Mouse (Mus musculus): ENCODE results near the gene Stox2. TPM values are rescaled to one million over a fixed set of nuclear protein-coding genes. Genes with fewer than 3 reads are reported as not detected.

The Stox2 gene
- total and polyA plus RNA-seq, 2 experiments from 2014 or later = 39.9 to 85.6 TPM

DNA sequence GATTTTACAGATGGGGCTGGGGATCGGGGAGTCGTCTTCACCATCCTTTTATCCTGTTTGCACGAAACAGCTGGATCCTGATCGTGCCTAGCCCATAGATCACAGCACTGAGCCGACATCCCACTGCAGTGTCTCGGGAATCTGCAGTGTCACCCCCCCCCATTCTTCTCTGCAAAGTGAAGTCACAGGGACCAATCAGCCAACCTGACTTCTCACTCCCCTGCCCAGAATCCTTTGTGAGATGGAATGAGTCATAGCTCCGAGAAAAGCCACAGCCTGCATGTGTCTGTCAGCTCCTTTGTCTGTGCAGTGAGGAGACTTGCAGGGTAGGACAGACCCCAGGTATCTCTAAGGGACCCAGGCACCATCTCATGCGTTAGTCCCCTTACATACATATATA is 228.1 kb downstream of the Stox2 start:
- WGBS = 20% methylated on average over 8 of the region's 8 CpGs
- H3K27me3 ChIP-seq (ENCODE audit: insufficient read depth, low read length) = no peaks in the 10 kb centered on the region

DNA sequence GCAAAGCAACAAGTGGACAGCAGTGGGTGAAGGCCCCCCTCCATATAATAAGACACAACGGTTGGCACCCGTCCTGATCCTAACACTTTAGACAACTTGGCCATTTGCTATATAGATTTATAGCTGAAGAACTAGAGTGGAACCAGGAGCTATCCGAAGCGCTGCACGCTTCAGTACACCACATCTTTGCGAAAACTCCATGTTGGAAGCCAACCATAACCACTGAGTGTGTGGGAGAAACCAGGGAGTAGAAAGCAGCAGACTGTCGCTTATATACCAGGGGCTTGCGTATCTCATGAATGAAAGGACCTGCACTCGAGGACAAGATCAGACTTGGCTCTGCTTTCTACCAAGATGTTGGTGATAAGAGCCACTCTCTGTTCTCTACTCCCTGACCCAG is 234.0 kb downstream of the Stox2 start:
- ATAC-seq = no peak
- no peaks in the 10 kb centered on the region for H3K4me1 ChIP-seq (ENCODE audit: insufficient read depth)
- H3K9me3 ChIP-seq (ENCODE audit: low read length) = no peaks in the 10 kb centered on the region
- no peak overlapping the region for H3K4me3 ChIP-seq (ENCODE audit: low read depth, low read length)
- H3K36me3 ChIP-seq (ENCODE audit: insufficient read depth) = no peaks in the 10 kb centered on the region
- H3K4me2 ChIP-seq (ENCODE audit: low read depth) = no peak overlapping the region
- H3K27ac ChIP-seq (ENCODE audit: low read depth, low read length) = no peak overlapping the region
- no peak for TF ChIP-seq CTCF (IDR thresholded peaks at IDR 0.05; ENCODE audit: low read depth)
- no peak overlapping the region for H3K9ac ChIP-seq
- 89% methylated on average over 9 of the region's 9 CpGs for WGBS
- no peaks in the 10 kb centered on the region for H3K27me3 ChIP-seq (ENCODE audit: insufficient read depth, low read length)
- DNase-seq = no peak

More for the DNA sequence above, 228.1 kb downstream of the Stox2 start:
- H3K4me3 ChIP-seq (ENCODE audit: low read depth, low read length) = no peak overlapping the region
- H3K9me3 ChIP-seq (ENCODE audit: low read length) = no peaks in the 10 kb centered on the region
- H3K9ac ChIP-seq = peak overlapping the region; percentile 0; the same call in 1 of the 2 replicates
- H3K4me1 ChIP-seq (ENCODE audit: insufficient read depth) = peaks cover 10% of the 10 kb centered on the region; the same call in 1 of the 2 replicates
- ATAC-seq (peak; percentile 95), DNase-seq (peak; percentile 76)
- no peaks in the 10 kb centered on the region for H3K36me3 ChIP-seq (ENCODE audit: insufficient read depth)
- peak overlapping the region; percentile 72 for H3K27ac ChIP-seq (ENCODE audit: low read depth, low read length)
- peak overlapping the region; percentile 23; the same call in 1 of the 2 replicates for H3K4me2 ChIP-seq (ENCODE audit: low read depth)
- no peak for TF ChIP-seq CTCF (IDR thresholded peaks at IDR 0.05; ENCODE audit: low read depth)

DNA sequence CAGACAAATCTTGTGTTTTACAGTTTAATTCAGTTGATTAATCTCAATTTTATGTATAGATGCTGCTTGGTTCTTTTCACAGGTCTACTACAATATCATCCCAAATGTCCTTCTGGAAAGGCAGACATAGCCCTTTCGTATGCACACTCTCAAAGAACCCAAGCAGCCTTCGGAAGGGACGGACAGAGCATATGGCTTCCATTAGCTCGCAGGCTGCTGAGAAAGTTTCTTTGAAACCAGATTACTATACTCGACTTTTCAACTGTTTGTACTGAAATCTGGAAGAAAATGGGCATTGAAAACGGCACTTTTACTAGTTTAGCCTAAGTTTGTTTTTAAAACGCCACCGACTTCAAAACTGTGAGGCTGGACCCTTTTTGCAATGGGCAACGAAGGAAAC is 234.9 kb downstream of the Stox2 start:
- ATAC-seq (no peak), DNase-seq (no peak)
- no peak overlapping the region for H3K4me2 ChIP-seq (ENCODE audit: low read depth)
- H3K4me3 ChIP-seq (ENCODE audit: low read depth, low read length) = no peak overlapping the region
- H3K27ac ChIP-seq (ENCODE audit: low read depth, low read length) = no peak overlapping the region
- 74% methylated on average over 9 of the region's 9 CpGs for whole genome bisulfite sequencing
- H3K9me3 ChIP-seq (ENCODE audit: low read length) = no peaks in the 10 kb centered on the region
- TF ChIP-seq CTCF (IDR thresholded peaks at IDR 0.05; ENCODE audit: low read depth) = no peak
- no peak overlapping the region for H3K9ac ChIP-seq
- no peaks in the 10 kb centered on the region for H3K4me1 ChIP-seq (ENCODE audit: insufficient read depth)
- H3K36me3 ChIP-seq (ENCODE audit: insufficient read depth) = no peaks in the 10 kb centered on the region
- H3K27me3 ChIP-seq (ENCODE audit: insufficient read depth, low read length) = no peaks in the 10 kb centered on the region

DNA sequence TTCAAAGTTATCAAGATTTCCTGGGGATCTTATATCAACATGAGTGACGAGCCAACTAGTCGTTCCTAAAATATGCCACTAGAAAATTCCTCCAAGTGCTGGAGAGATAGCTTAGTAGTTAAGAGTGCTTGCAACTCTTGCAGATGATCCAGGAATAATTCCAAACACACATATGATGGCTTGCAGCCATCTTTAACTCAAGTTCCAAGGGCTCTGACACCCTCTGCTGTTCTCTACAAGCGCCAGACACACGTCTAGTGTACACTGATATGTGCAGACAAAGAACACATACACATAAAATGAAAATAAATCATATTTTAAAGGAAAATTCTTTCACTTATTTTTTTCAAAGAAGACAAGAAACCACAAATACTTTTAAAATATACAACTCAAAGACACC is 237.9 kb downstream of the Stox2 start:
- no peaks in the 10 kb centered on the region for H3K4me1 ChIP-seq (ENCODE audit: insufficient read depth)
- TF ChIP-seq CTCF (IDR thresholded peaks at IDR 0.05; ENCODE audit: low read depth) = no peak
- WGBS = 56% methylated on average over 4 of the region's 4 CpGs
- peak; percentile 40 for DNase-seq
- no peak overlapping the region for H3K27ac ChIP-seq (ENCODE audit: low read depth, low read length)
- H3K9me3 ChIP-seq (ENCODE audit: low read length) = no peaks in the 10 kb centered on the region
- ATAC-seq = peak; percentile 70
- H3K4me2 ChIP-seq (ENCODE audit: low read depth) = no peak overlapping the region
- H3K27me3 ChIP-seq (ENCODE audit: insufficient read depth, low read length) = no peaks in the 10 kb centered on the region
- no peak overlapping the region for H3K4me3 ChIP-seq (ENCODE audit: low read depth, low read length)
- no peak overlapping the region for H3K9ac ChIP-seq
- no peaks in the 10 kb centered on the region for H3K36me3 ChIP-seq (ENCODE audit: insufficient read depth)

DNA sequence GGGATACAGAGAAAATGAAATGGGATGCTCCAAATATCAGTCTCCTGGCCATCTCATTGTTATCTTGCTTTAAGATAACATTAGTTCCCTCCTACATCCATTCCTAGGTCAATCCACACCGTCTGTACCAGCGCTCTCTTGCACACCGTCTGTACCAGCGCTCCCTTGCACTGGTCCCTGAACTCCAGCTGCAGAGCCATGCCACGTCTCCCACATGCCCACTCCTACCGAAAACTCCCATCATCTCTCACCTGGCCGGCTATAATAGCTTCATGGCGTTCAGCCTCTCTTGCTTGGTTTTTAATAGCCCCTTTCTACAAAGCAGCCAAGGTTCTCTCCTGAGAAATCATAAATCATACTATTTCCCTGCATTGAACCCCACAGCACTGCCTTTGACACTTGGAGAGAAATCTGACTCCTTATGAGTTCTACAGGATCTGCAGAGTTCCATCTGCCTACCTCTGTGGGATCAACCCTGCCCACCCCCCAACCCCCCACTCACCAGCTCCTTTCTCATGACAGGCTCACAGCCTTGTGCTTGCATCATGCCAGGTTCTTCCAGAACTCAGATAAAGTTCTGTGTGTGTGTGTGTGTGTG is 239.4 kb downstream of the Stox2 start:
- Histone ChIP-seq H3K27me3 (ENCODE audit: insufficient read depth, low read length) (no peaks in the 10 kb centered on the region), H3K4me1 (ENCODE audit: insufficient read depth) (no peaks in the 10 kb centered on the region), H3K36me3 (ENCODE audit: insufficient read depth) (0 out of 2 replicates have a peak, but pooled peaks cover 2% of the 10 kb centered on the region), H3K9ac (no peak overlapping the region), H3K27ac (ENCODE audit: low read depth, low read length) (no peak overlapping the region), H3K4me3 (ENCODE audit: low read depth, low read length) (no peak overlapping the region), H3K4me2 (ENCODE audit: low read depth) (no peak overlapping the region), H3K9me3 (ENCODE audit: low read length) (no peaks in the 10 kb centered on the region)
- ATAC-seq (no peak), DNase-seq (no peak)
- 91% methylated on average over 8 of the region's 8 CpGs for WGBS
- no peak for TF ChIP-seq CTCF (IDR thresholded peaks at IDR 0.05; ENCODE audit: low read depth)

DNA sequence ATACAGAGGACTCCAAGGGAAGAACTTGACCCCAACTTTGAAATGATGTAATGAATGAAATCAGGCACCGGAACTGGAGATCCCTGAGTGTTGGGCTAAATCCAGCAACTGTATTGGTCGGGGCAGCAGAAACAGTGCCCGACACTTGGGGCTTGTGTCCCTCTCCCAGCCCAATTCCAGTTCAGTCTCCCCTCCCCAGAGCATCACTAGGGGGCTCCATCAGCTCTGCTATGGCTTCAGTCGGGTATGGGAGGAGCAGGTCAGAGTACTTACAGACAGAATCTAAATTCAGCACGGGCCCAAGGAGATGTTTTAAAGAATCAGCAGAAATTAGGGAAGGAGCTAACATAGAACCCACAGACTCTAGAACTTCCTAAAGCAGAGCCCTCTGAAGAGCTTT is 240.7 kb downstream of the Stox2 start:
- 86% methylated on average over 5 of the region's 5 CpGs for WGBS
- H3K9me3 ChIP-seq (ENCODE audit: low read length) = no peaks in the 10 kb centered on the region
- DNase-seq (no peak), ATAC-seq (no peak)
- H3K4me2 ChIP-seq (ENCODE audit: low read depth) = no peak overlapping the region
- no peak overlapping the region for H3K9ac ChIP-seq
- no peak overlapping the region for H3K4me3 ChIP-seq (ENCODE audit: low read depth, low read length)
- H3K27me3 ChIP-seq (ENCODE audit: insufficient read depth, low read length) = no peaks in the 10 kb centered on the region
- peak; percentile 22; the same call in 1 of the 2 replicates for TF ChIP-seq CTCF (IDR thresholded peaks at IDR 0.05; ENCODE audit: low read depth)
- peaks cover 12% of the 10 kb centered on the region for H3K36me3 ChIP-seq (ENCODE audit: insufficient read depth)
- no peak overlapping the region for H3K27ac ChIP-seq (ENCODE audit: low read depth, low read length)
- H3K4me1 ChIP-seq (ENCODE audit: insufficient read depth) = no peaks in the 10 kb centered on the region

DNA sequence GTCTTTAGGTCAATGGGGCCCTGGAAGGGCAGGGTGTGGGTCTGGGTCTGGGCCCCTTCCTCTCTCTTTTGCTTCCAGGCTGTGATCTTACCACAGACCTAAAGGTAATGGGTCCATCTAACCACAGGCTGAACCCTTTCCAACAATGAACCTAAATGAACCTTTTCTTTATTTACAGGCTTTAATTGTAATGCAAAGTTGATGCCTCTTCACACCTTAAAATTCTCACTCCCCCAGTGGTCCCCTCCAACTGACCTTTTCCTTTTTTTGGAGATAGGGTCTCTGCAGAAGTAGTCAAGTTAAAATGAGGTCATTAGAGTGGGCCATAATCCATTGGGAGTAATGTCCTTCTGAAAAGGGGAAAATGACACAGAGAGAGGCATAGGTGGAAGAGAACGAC is 249.8 kb downstream of the Stox2 start:
- H3K4me3 ChIP-seq (ENCODE audit: low read depth, low read length) = no peak overlapping the region
- WGBS = 94% methylated on average over 1 of the region's 1 CpGs
- H3K27me3 ChIP-seq (ENCODE audit: insufficient read depth, low read length) = no peaks in the 10 kb centered on the region
- H3K4me1 ChIP-seq (ENCODE audit: insufficient read depth) = no peaks in the 10 kb centered on the region
- no peak for TF ChIP-seq CTCF (IDR thresholded peaks at IDR 0.05; ENCODE audit: low read depth)
- H3K9me3 ChIP-seq (ENCODE audit: low read length) = no peaks in the 10 kb centered on the region; the same call in 1 of the 2 replicates
- no peak overlapping the region for H3K9ac ChIP-seq
- H3K27ac ChIP-seq (ENCODE audit: low read depth, low read length) = no peak overlapping the region
- ATAC-seq (no peak), DNase-seq (no peak)
- peaks cover 44% of the 10 kb centered on the region for H3K36me3 ChIP-seq (ENCODE audit: insufficient read depth)
- no peak overlapping the region for H3K4me2 ChIP-seq (ENCODE audit: low read depth)
